Mouse (Mus musculus) kidney, embryonic 15.5 days (tissue): ENCODE measurements around the gene Mageb18. TPM values are rescaled to one million over a fixed set of nuclear protein-coding genes. Genes with fewer than 3 reads are reported as not detected.

ENCODE experiments used
- ATAC-seq: fragments of 200-750 bp; cut with Nextera tagmentation; replicated peaks from 2 replicates; pipeline ENCODE4 v1.8.0; 2017; ENCODE audit warnings: moderate TSS enrichment; ENCODE audit not compliant: low FRiP score
- H3K27ac ChIP-seq: fragments of 300-500 bp; sonication (generic); 2 replicates; pipeline ENCODE4 v1.5.1; 2015; ENCODE audit warnings: mild to moderate bottlenecking, inconsistent platforms
- H3K27me3 ChIP-seq: fragments of 300-500 bp; sonication (generic); 2 replicates; pipeline ENCODE4 v1.6.1; 2015; ENCODE audit warnings: inconsistent platforms
- H3K36me3 ChIP-seq: fragments of 300-500 bp; sonication (generic); 2 replicates; pipeline ENCODE4 v1.6.1; 2015; ENCODE audit warnings: inconsistent platforms
- H3K4me1 ChIP-seq: fragments of 300-500 bp; sonication (generic); 2 replicates; pipeline ENCODE4 v1.6.1; 2015; ENCODE audit warnings: inconsistent platforms
- H3K4me2 ChIP-seq: fragments of 300-500 bp; sonication (generic); 2 replicates; pipeline ENCODE4 v1.6.1; 2015; ENCODE audit warnings: moderate library complexity, mild to moderate bottlenecking, inconsistent platforms
- H3K4me3 ChIP-seq: fragments of 300-500 bp; sonication (generic); replicated peaks from 2 replicates; pipeline ENCODE4 v1.5.1; 2015; ENCODE audit warnings: mild to moderate bottlenecking, inconsistent platforms
- H3K9ac ChIP-seq: fragments of 300-500 bp; sonication (generic); 2 replicates; pipeline ENCODE4 v1.6.1; 2015; ENCODE audit warnings: mild to moderate bottlenecking, inconsistent platforms
- H3K9me3 ChIP-seq: fragments of 300-500 bp; sonication (generic); replicated peaks from 2 replicates; pipeline ENCODE4 v1.6.1; 2016; ENCODE audit warnings: inconsistent platforms
- WGBS: fragments of 180-500 bp; shearing (Covaris S2); methylation state at CpG from one replicate; pipeline ENCODE4 v1.1.7; 2015; ENCODE audit warnings: mixed read lengths; 5-methylcytosine and 5-hydroxymethylcytosine counted together
- polyA plus RNA-seq: library from polyadenylated mRNA; unstranded; fragments of >200 nt; fragmentation: Nextera tagmentation; extraction: Ambion mirVana; gene quantifications from 2 replicates; pipeline ENCODE4 v1.2.1, GENCODE M21; 2015

Mageb18 gene
- polyA plus RNA-seq, 1 experiment from 2014 or later: not detected

DNA sequence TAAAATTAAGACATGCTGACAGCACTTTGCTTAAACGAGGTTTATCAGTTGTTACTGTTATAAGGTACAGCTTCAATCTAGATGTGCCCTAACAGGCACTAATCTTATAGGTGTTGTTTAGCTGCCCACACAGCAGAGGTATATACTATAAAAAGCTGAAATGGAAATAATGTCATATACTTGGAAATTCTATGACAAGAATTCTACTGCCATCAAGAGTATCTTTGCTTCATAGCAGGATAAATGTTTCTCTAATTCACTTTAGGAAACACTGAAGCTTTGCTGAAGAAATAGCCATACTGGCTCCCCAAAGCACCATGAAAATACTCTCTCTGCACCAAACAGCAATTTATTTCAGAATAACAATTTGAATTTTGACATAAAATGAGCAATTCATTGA is 265.9 kb downstream of the Mageb18 start:
- H3K4me2 ChIP-seq: no peak overlapping the region
- no peaks in the 10 kb centered on the region for H3K36me3 ChIP-seq
- 71% methylated on average over 1 of the region's 1 CpGs for whole genome bisulfite sequencing
- no peak overlapping the region for H3K4me3 ChIP-seq
- no peak overlapping the region for H3K9ac ChIP-seq
- no peaks in the 10 kb centered on the region for H3K4me1 ChIP-seq
- H3K27ac ChIP-seq: no peak overlapping the region
- no peak for ATAC-seq
- H3K27me3 ChIP-seq: no peaks in the 10 kb centered on the region
- H3K9me3 ChIP-seq: no peaks in the 10 kb centered on the region

DNA sequence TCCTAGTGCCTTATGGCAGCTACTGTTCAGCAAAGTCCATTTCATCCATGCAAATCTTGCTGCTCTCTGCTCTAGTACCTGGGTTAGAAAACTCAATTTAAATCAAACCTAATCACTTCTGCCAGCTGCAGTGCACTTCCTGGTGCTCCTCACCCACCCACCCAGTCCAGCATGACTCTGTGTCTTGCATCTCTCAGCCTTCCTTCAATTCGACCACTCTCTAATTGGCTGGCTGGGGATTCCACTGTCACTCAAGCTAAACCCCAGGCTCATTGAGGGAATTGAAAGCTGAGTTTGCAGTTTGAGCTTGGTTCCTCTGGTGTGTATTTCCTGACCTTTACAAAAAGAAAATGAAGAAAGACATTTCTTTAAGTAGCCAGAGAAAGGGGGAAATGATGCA is 275.8 kb downstream of the Mageb18 start:
- no peaks in the 10 kb centered on the region for H3K27me3 ChIP-seq
- no peak overlapping the region for H3K27ac ChIP-seq
- no peak overlapping the region for H3K4me2 ChIP-seq
- H3K4me3 ChIP-seq: no peak overlapping the region
- ATAC-seq: no peak
- no peak overlapping the region for H3K9ac ChIP-seq
- no peaks in the 10 kb centered on the region for H3K4me1 ChIP-seq
- WGBS: 33% methylated on average over 1 of the region's 1 CpGs
- H3K9me3 ChIP-seq: no peaks in the 10 kb centered on the region
- H3K36me3 ChIP-seq: no peaks in the 10 kb centered on the region

DNA sequence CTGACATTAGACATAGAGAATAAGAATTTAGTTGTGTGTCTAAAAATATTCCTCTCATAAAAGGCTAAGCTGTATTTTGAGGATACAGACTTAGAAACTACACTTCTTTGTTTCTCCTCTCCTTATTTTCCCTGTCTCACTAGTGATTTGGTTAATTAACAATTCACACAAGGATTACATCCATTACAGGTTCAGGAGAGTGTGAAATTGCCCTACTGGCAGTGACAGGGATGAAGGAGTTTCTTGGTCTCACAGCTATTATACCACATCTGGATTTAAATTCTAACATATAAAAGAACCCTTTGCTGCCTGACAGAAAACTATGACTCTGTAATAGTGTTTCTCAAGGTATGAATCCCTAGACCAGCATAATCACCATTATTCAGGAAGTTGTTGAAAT is 318.8 kb downstream of the Mageb18 start:
- ATAC-seq: no peak
- H3K9ac ChIP-seq: no peak overlapping the region
- H3K9me3 ChIP-seq: no peaks in the 10 kb centered on the region
- H3K27me3 ChIP-seq: no peaks in the 10 kb centered on the region
- H3K4me1 ChIP-seq: no peaks in the 10 kb centered on the region
- no peaks in the 10 kb centered on the region for H3K36me3 ChIP-seq
- no peak overlapping the region for H3K4me2 ChIP-seq
- no peak overlapping the region for H3K27ac ChIP-seq
- no peak overlapping the region for H3K4me3 ChIP-seq

Other genes starting within 250 kb of the Mageb18 start
- not detected in 2 replicates for gene Gm5941, start 109.6 kb downstream of the Mageb18 start, polyA plus RNA-seq